Mouse (Mus musculus): Measurements from ENCODE around the gene Prkag2.
A peak's percentile ranks its signal among the peaks of the same experiment; 100 is the strongest.

Prkag2 gene

DNA sequence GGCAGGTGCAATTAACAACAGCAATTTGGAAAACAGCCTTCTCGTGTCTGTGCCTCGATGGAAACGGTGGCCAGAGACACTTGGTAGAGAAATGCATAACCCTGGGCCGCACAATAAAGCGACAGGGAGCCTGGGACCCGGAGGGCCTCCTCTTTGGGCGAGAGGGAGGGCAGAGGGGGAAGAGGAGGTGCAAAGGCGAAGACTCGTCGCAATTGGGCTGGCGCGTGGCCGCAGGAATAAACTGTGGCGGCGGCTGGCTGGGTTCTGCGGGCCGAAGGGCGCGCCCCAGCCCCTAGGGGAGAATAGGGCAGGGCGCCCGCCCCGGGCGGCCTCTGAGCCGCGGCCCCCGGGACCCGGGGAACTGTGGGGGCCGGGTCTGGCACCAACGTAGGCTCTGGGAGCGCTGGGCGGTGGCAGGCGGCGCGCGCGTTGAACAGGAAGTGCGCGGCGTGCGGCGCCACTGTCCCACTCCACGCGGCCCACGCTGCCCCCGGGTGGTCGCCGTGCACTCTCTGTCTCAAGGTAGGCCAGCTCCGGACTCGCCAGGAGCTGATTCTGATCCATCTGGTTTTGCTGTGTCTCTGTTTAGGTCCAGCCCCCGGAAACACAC lies at the start of gene Prkag2:
Gene Prkag2, minus strand, starts transcription at position 127 of the 610 bp plus-strand sequence.
- peak; percentile 61 for DNase-seq (ENCODE audit: low spot score)

DNA sequence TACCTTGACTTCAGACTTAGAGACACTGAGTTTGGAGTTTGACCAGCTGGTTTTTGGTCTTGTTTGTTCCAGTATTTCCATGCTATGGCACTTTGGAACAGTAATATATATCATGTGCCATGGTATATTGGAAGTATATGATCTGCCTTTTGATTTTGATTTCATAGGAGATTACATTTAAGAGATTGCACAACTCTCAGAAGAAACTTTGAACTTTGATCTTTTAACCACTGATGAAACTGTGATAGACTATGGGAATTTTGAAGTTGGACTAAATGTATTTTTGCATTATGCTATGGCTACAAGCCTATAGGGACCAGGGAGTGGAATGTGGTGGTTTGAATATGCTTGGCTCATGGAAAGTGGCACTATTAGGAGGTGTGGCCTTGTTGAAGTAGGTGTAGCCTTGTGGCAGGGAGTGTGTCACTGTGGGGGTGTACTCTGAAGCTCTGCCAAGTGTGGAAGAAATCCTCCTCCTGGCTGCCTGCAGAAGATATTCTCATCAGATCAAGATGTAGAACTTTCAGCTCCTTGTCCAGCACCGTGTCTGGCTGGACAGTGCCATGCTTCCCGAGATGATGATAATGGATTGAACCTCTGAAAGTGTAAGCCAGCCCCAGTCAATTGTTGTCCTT lies 49.0 kb upstream of the Prkag2 start:
- DNase-seq (ENCODE audit: low spot score), result no peak

DNA sequence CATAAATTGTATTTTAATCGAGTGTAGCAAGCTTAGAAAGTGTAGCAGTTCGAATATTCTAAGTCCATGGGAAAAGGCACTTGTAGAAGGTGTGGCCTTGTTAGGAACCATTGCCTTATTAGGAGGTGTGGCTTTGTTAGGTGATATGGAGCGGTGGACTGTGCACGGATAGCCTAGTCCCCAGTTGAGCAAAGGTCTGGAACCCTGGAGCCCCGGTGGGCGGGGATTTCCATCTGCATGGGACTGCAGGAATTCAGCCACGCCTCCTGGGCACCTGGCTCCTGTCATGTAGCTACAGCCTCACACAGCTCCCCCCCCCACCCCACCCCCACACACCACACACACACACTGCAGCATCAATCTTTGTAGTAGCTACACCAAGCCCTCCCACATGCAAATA lies 46.3 kb upstream of the Prkag2 start:
- DNase-seq (ENCODE audit: low spot score), result no peak

DNA sequence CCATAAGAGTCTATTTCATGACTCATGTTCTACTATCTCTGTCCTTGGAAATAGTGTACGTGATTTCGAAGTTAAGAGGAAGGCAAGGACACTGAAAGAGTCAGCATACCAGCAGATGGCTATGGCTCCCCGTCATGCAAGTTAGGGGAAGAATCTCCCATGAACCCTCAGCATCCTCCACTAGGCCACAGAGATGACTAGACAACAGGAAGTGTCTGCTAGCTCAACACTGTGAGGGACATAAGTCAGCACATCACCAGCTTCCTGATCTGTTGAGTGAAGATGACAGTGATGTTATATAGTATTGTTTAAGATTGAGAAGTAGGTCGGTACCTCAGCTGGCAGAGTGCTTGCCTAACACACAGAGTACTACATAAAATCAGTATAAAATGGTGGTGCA lies 27.4 kb upstream of the Prkag2 start:
- DNase-seq (ENCODE audit: low spot score), result no peak

DNA sequence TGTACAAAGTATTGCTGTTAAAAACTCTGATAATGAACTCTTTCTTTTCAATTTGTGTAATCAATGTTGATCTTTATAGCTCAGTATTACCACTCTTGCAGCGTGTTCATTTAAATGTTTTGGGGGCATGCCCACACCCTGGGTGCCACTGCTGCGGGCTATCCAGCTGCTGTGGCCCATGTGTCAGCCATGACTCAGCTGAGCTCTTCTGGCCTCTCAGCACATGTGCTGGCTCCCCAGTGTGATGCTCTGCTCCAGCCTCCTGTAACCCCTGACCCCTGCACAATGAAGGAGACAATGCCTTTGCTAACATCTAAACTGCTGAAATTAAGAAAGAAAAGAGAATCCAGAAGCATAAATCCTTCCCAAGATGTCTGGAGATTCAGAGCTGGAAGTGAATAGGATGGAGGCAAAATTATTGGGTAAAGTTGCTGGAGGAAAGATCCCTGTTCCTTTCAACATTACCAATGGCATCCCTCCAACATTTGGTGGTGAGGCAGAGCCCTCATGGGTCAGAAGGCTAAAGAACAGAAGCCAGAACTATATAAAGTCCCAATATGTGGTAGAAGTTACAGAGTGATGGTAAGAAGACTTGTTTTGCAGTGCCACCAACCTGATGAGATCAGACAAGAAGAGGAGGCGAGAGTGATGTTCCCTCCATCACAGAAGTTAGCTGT lies 25.6 kb upstream of the Prkag2 start:
- DNase-seq (ENCODE audit: low spot score), result no peak

DNA sequence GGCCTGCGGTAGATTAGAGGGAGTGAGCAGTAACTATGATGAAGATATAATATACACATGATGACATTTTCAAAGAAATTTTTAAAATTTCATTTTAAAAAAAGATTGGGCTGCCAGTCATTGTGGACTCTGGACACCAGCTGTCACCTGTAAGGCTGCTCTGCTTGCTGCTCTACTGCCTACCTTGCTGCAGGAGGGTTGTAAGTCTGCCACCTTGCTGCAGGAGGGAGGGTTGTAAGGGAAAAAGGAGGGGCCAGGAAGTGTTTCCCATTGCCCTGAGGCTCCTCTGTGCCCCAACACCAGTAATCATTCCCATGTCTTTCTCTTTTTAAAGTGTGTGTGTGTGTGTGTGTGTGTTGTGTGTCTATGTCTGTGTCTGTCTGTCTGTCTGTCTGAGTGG lies 22.1 kb upstream of the Prkag2 start:
- DNase-seq (ENCODE audit: low spot score), result no peak

DNA sequence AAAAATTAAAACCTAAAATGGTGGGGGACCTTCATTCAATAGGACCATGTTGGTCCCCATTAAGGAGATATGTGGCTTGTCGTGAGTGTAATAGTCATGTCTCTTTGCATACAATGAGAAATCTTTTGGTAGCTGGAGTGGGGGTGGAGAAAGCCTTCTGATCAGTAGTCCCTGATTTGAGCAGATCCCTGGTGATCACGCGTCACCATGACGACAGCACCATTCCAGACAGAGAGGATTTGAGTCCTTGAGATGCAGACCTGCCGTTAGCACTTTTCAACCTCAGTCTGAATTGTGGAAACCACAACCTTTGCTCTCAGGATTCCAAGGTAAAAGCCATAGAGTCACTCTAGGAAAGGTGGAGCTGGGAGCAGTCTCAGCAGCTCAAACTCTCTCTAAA lies 18.7 kb upstream of the Prkag2 start:
- no peak for DNase-seq (ENCODE audit: low spot score)

DNA sequence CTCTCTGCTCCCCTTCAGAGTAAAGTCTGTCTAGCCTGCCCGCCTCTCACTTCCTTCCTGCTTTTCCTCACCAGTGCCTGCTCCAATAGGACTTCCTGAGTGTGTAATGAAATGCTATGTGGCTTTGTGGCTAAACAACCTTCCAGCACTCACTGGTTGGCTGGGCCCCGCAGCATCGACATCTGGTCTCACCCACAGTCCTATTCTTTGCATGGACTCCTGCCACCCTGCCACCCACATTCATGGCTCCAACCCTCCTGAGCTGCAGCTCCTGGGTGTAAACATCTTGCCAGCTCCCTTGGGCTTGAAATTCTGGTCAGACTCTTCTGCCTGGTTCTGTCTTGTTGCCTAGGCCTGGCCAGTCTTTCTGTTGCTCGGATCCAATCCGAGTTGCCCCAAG lies 15.6 kb upstream of the Prkag2 start:
- no peak for DNase-seq (ENCODE audit: low spot score)

DNA sequence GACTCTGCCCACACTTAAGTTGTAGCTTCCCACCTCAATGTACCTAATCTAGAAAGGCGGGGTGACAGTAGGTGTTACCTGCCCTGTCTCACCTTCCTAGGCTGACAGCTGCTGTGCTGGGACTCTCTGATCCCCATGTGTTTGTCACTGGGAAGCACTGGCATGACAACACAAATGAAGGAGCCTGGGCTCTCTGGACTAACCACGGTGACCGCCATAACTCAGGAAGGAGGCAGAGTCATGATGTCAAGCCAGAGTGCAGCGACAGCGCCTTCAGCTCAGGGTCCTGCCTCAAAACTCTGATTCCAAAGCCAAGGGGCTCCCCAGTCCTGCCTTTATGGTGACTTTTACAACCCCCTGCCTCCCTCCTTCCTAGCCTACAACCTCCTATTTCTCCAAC lies 14.8 kb upstream of the Prkag2 start:
- DNase-seq (ENCODE audit: low spot score), result no peak

DNA sequence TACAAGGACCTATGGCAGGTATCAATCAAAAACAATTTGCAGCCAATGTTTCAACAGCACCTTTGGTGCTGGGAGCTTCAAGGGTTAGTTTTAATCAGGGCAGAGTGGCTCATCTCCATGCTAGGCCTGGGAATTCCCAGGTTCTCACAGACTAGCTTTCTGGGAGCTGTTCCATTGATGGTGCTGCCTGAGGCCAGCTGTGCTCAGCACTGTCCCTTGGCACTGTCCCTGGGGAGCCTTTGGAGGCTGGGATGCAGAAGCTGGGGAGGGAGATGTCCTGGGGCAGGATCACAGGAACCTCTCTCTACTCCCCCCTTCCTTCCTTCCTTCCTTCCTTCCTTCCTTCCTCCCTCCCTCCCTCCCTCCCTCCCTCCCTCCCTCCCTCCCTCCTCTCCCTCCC lies 13.7 kb upstream of the Prkag2 start:
- no peak for DNase-seq (ENCODE audit: low spot score)

DNA sequence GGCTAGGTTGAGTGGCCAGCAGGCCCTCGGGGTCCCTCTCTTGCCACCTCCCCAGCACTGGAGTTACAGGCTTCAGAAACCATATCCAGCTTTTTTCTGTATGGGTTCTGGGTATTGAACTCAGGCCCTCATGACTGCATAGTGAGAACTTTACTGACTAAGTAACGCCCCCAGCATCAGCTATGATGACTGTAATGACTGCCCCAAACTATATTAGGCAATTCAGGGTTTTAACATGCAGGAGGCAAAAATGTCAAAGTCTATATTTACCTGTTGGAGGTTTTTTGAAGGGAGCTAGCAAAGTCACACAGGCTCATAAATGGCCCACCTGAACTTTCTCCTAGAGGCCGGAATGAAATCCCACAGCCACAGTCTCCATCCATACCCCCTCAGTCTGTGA lies 9.9 kb upstream of the Prkag2 start:
- no peak for DNase-seq (ENCODE audit: low spot score)

DNA sequence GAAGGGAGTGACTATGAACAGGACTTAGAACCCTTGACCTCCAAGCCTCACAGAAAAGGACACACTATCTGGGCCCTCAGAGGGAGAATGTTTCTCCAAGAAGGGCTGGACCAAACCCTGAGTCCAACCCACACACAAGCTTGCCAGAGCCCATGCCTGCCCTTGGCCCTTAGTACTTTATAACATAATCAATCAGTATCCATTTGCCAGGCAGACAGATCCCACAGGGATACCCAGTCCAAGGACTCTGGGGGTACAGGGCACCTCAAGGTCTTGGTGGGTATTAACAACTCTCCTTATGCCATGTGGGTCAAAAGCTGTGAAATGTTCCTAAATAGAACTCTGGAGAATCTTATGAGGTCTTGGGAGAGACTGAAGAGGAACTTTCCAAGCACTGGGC lies 5.3 kb upstream of the Prkag2 start:
- no peak for DNase-seq (ENCODE audit: low spot score)

DNA sequence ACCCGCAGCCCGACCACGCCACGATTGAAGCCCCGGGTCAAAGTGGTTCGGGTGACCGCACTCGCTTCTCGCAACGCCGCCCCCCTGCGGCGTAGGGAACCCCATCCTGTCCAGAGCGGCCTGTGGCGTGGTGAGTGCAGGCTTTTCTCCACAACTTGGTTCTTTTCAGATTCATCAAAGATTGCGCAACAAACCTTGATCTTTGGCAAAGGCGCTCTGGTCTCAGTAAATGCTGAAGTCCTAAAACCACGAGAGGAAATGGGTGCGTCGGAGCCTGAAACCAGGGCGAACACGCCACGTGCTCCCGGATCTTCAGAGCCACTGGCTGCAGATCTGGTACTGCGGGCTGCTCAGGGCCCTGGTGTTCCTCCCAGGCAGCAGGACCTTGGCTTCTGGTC lies 683 bp upstream of the Prkag2 start:
- peak; percentile 61 for DNase-seq (ENCODE audit: low spot score)

DNA sequence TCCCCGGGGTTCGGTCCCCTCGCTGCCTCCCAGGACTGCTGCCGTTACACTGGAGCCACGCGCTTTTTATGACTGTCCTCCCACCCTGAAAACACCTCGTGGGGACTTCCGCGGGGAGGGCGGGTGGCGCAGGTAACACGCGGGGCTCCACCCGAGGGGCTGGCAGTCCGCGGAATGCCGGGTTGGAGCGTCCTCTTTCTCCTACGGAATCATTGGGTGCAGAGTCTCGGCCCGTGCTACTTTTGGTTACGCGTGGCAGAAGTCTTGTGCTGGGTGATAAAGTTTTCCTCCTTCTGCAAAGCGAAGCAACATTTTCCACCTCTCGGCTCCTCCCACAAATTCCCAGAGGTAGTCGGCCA lies 306 bp downstream of the Prkag2 start:
- DNase-seq (ENCODE audit: low spot score), result peak; percentile 32

DNA sequence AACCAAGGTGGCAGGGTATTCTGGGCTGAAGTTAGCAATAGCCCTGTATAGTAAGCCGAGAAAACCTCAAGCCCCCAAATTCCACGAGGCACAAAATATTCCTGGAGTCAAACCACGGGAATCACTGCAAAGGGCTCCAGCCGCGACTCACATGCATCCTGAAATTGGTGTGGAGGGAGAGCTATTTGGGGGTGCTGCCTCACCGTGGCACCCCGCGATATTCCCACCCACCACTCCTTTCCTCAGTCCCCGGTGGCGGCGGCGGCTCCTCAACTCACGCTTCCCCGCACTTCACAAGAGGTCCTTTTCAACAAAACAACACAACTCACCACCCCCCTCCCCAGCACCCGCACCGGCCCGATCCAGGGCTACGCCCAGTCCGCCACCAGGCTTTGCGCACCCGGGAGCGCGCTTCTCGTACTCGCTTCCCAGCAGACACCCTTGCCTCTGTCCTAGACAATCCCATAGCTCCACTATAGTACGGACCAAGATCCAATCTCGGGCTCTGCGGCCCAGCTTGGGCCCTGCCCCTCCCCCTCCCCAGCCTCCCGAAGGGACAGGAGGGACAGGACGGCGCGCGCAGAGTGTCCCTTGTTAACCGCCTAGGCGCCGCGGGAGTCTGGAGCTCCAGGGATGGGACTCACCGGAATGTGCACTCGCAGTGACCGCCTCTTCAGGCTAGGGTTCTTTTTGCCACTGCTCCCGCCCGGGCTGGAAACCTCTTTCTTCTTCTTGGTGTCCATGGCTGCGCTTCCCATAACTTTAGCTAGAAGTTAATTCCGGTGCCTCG lies 880 bp downstream of the Prkag2 start:
- DNase-seq (ENCODE audit: low spot score), result no peak

DNA sequence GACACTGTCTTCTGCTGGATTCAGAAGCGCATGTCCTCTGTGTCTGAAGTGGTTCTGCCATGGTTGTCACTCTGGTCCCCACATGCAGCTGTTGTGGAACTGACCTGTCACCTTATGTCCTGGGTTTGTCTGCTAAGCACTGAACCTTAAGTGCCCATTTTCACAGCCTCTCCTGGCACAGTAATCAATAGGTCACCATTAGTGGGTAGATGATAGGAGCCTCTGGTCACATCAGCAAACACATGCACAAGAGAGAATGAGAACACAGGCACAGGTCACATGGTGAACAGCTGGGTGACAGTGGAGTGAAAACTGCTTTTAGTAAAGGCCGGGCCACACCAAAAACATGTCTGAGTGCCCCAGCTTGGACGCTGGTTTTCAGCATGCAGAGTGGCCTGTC lies 2.6 kb downstream of the Prkag2 start:
- no peak for DNase-seq (ENCODE audit: low spot score)

DNA sequence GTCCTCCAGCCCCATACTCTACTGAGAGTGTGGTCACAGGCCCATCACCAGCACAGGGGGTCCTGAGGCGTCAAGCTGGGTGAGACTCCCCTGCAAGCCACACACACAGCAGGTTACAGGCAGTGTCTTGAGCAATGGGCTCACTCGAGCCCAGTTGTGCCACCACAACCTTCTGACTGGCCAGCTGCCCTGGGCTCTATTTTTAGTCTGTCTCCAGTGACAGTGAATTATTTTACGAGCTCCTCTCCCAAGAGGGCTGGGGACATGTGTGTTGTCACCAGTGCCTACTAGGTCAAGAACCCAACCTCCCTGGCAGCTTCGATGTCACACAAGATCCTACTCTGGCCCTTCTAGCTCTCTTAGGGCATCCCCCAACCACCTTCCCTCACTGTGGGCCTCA lies 4.0 kb downstream of the Prkag2 start:
- no peak for DNase-seq (ENCODE audit: low spot score)

DNA sequence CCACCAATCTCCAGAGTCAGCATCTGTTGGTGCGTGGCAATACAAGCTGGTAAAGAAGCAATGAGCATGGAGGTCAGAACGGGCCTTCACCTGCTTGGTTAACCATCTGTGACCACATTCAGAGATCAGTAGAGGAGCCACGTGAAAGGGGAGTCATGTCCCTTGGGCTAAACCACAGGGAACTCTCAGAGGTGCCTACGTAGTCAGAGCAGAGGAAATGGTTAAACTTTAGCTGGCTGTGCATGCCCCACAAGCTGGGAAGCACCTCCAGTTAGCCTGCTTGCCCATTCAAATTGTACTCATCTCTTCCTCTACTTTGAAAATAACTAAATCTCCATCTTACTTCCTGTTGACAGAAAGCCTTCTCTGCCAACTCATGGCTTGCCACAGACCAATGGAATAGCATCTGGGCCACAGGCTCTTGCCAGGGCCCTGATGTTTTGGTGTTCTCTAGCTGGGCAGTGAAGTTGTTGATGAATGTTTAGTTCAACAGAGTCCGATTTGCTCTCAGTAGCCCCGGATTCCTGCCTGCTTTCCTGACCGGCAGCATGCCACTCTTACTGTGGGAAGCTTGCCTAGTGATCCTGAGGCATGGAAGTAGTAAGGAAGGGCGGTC lies 7.7 kb downstream of the Prkag2 start:
- peak; percentile 21 for DNase-seq (ENCODE audit: low spot score)

DNA sequence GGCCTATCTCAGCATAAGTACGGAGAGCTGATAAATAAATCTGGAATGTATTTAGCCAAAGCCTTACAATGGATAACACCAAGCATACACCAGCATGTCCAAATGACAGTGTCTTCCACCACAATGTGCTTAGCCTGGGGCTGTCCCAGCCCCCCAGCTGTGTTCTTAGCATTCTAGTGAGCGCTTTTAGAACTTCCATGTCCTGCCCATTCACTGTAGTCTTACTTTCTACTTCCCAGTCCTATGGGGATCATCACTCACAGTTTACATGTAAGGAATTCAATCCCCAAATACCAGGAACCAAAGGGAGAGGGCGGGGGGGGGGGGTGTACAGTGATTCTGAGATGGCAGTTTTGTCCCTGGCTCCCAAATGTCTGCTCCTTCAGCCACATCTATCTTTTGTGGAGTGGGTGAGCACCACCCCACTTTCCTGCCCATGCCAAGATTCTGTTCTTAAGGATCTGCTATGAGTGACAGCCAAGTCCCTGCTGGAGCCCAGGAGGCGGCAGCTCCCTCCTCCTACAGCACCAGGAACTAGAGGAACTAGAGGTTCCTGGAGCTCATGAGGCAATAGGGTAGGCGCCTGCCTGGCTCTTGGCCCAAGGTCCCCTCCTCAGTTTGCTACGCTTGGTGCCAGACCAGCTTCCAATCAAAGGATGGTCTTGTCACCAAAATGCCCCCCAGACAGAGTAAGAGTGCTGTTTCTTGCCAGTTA lies 11.0 kb downstream of the Prkag2 start:
- DNase-seq (ENCODE audit: low spot score), result no peak

DNA sequence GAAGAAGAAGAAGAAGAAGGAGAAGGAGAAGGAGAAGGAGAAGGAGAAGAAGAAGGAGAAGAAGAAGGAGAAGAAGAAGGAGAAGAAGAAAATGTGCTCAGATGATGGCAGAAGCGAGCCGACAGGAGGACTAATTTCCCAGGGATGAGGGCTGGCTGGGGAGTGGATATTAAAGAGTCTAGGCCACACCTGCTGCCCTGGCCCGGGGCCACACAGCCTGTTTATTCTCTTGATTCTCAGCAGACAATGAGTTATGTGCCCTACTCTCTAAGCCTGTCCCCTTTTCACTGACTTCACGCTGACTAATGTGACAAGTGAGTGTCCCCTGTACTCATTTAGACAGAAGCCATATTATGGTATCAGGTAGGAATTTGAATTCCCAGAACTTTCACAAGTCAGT lies 11.8 kb downstream of the Prkag2 start:
- DNase-seq (ENCODE audit: low spot score), result no peak

DNA sequence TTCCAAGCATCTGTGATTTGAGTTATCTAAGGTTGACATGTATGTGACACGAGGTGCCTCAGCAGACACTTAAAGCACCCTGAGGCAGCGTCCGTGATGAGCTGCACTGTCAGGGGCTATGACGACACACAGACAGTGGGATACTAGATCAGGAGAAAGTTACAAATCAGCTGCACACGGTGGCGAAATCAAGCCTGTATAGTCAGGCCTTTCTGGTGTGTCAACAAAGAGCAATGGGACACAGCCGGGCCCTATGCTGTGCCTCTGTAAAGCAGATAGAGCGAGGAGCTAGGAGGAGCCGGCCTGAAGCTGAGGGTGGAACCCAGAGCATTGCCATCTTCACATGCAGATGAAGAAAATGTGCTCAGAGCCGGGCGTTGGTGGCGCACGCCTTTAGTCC lies 12.3 kb downstream of the Prkag2 start:
- DNase-seq (ENCODE audit: low spot score), result no peak

DNA sequence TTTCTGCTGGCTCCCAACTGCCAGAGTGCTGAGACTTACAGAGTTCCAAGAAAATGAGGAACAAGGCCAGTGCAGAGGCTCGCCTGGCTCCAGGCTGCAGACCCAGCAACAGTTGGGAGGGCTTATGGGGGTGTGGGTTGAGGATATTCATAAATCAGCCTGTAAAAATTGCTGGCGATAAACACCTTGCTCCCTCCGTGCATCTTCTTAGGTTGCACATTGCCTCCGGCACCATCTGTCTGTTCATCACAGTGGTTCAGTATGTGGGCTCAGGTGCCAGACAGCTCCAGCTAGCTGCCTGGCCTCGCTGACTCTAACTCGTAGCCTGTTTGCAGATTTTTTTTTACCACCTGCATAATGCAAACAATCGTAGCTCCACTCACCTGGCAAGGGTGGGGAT lies 13.4 kb downstream of the Prkag2 start:
- DNase-seq (ENCODE audit: low spot score), result no peak

Measured in T-cell, adult 2 months (primary cell).